In the genomic region with DNA sequence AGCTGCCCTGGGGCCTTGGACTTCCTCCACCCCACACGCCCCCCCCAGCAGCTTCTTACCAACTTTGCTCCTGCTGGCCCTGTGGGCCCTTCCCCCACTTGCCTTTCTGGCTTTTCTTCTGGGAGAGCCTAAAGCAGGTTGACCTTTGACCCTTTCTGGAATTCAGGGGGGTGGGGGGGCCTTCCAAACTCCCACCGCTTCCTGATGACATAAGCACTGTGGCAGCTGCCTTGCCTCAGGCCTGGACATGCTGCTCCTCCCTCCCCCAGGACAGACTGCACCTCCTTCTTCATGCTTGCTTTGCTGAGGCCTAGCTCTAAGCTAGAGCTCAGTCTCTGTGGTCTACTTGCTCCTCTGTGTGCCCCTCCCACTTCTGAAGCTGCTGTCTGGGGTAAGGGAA, we compare ENCODE assay signal across 8 mouse cellular contexts. TPM values are rescaled to one million over a fixed set of nuclear protein-coding genes. Genes with fewer than 3 reads are reported as not detected.
DNase-seq lines count a peak whose midpoint lies in the region; ATAC-seq and TF ChIP-seq lines count a peak whose summit lies in the region.

No protein-coding gene starts in this region.

- peaks cover 40% of the 10 kb centered on the region for H3K36me3 ChIP-seq in heart, postnatal 0 days (replicated peaks; ENCODE audit: control insufficient read depth, insufficient read depth, low read length)
- H3K36me3 ChIP-seq in limb, embryonic 15.5 days = peaks cover 61% of the 10 kb centered on the region

- DNase-seq in cerebellum, adult 11-12 months = peak; percentile 21
- DNase-seq in cerebellum, postnatal 4 days (ENCODE audit: low spot score in 2 of 2) = no peak
- DNase-seq in Patski (ENCODE audit: low read depth, low spot score) = peak; percentile 51
- DNase-seq in heart, postnatal 0 days (ENCODE audit: low spot score) = peak; percentile 58
- peak; percentile 97 for DNase-seq in yolk sac, embryonic 10.5 days (ENCODE audit: low spot score)
- no peak for DNase-seq in thymus, postnatal 14 days
- DNase-seq in spleen, adult 18-20 months = no peak

- POLR2A ChIA-PET in Patski (lab: Charles Lee) = interaction anchor here (0.6 to 2.3 kb wide), 9 partner anchors 9 to 349 kb away, joined by 3 to 12 read pairs (median 4); no protein-coding TSS in a partner anchor

- no peaks in the 10 kb centered on the region for H3K27me3 ChIP-seq in Patski
- no peaks in the 10 kb centered on the region for H3K27me3 ChIP-seq in heart, postnatal 0 days (ENCODE audit: control insufficient read depth, insufficient read depth, low read length)
- H3K27me3 ChIP-seq in limb, embryonic 15.5 days = no peaks in the 10 kb centered on the region

- in situ Hi-C loops in Patski (cut with MboI; ENCODE audit: low pct_unique_long_range_greater_than_20kb) = no loop called here

- no peak for TF ChIP-seq CTCF in Patski (IDR thresholded peaks at IDR 0.05)
- no peak for TF ChIP-seq CTCF in heart, postnatal 0 days (IDR thresholded peaks at IDR 0.05; ENCODE audit: low read depth)

- peaks cover 56% of the 10 kb centered on the region for H3K4me1 ChIP-seq in heart, postnatal 0 days (ENCODE audit: control insufficient read depth, insufficient read depth)
- peaks cover 60% of the 10 kb centered on the region for H3K4me1 ChIP-seq in limb, embryonic 15.5 days

- no peak overlapping the region for H3K4me3 ChIP-seq in heart, postnatal 0 days (ENCODE audit: low read depth, low read length)
- no peak overlapping the region for H3K4me3 ChIP-seq in limb, embryonic 15.5 days

- no peaks in the 10 kb centered on the region for H3K9me3 ChIP-seq in heart, postnatal 0 days (replicated peaks; ENCODE audit: control insufficient read depth, low read length)
- no peaks in the 10 kb centered on the region for H3K9me3 ChIP-seq in limb, embryonic 15.5 days

- 33% methylated on average over 2 of the region's 2 CpGs for WGBS in heart, postnatal 0 days
- WGBS in limb, embryonic 15.5 days = 37% methylated on average over 2 of the region's 2 CpGs

- no peak overlapping the region for H3K4me2 ChIP-seq in heart, postnatal 0 days (ENCODE audit: low read depth, low read length)
- no peak overlapping the region for H3K4me2 ChIP-seq in limb, embryonic 15.5 days

- H3K9ac ChIP-seq in heart, postnatal 0 days (replicated peaks; ENCODE audit: low read depth, low read length) = peak overlapping the region; percentile 37
- no peak overlapping the region for H3K9ac ChIP-seq in limb, embryonic 15.5 days

- peak; percentile 55 for ATAC-seq in Patski
- ATAC-seq in heart, postnatal 0 days (ENCODE audit: insufficient read depth, low read depth) = no peak
- ATAC-seq in limb, embryonic 15.5 days (ENCODE audit: insufficient number of reproducible peaks, low FRiP score, low TSS enrichment, low read depth) = no peak

- peak overlapping the region; percentile 74 for H3K27ac ChIP-seq in heart, postnatal 0 days (ENCODE audit: low read depth)
- peak overlapping the region; percentile 73 for H3K27ac ChIP-seq in limb, embryonic 15.5 days

- CTCF ChIA-PET in Patski (lab: Charles Lee) = interaction anchor here (1.4 to 2.9 kb wide), 4 partner anchors 13 to 25 kb away, joined by 3 to 10 read pairs (median 5); no protein-coding TSS in a partner anchor

- TF ChIP-seq EP300 in heart, postnatal 0 days (IDR thresholded peaks at IDR 0.05; ENCODE audit: low read depth) = peak; percentile 39; the same call in 1 of the 2 replicates

RNA-seq across cellular contexts. Expression of gene Ier5l, which starts 28.7 kb away (rescaled TPM):
- polyA plus RNA-seq in Patski (2021) = 70.7 TPM
- total RNA-seq in heart, postnatal 0 days (2014; rRNA removed; ENCODE audit: low replicate concordance) = 12.4 and 12.5 TPM in 2 replicates
- 0.94 and 1.2 TPM in 2 replicates for polyA plus RNA-seq in heart, postnatal 0 days (2015; fragmentation: Nextera tagmentation; extraction: Ambion mirVana)
- 1.9 and 2.1 TPM in 2 replicates for polyA plus RNA-seq in limb, embryonic 15.5 days (2015; fragmentation: Nextera tagmentation; extraction: Ambion mirVana)

RNA-seq across cellular contexts. Expression of gene Ptpa, which starts 29.5 kb away (rescaled TPM):
- polyA plus RNA-seq in Patski (2021) = 165 TPM
- 109 and 112 TPM in 2 replicates for total RNA-seq in heart, postnatal 0 days (2014; rRNA removed; ENCODE audit: low replicate concordance)
- polyA plus RNA-seq in heart, postnatal 0 days (2015; fragmentation: Nextera tagmentation; extraction: Ambion mirVana) = 92.4 TPM in 2 replicates
- polyA plus RNA-seq in limb, embryonic 15.5 days (2015; fragmentation: Nextera tagmentation; extraction: Ambion mirVana) = 137 and 149 TPM in 2 replicates

RNA-seq across cellular contexts. Expression of gene Crat, which starts 29.7 kb away (rescaled TPM):
- 86.1 TPM for polyA plus RNA-seq in Patski (2021)
- 351 and 413 TPM in 2 replicates for total RNA-seq in heart, postnatal 0 days (2014; rRNA removed; ENCODE audit: low replicate concordance)
- 263 and 266 TPM in 2 replicates for polyA plus RNA-seq in heart, postnatal 0 days (2015; fragmentation: Nextera tagmentation; extraction: Ambion mirVana)
- 23.9 and 37.6 TPM in 2 replicates for polyA plus RNA-seq in limb, embryonic 15.5 days (2015; fragmentation: Nextera tagmentation; extraction: Ambion mirVana)

RNA-seq across cellular contexts. Expression of gene Dolpp1, which starts 53.3 kb away (rescaled TPM):
- 15.4 TPM for polyA plus RNA-seq in Patski (2021)
- 40.6 and 56.4 TPM in 2 replicates for total RNA-seq in heart, postnatal 0 days (2014; rRNA removed; ENCODE audit: low replicate concordance)
- polyA plus RNA-seq in heart, postnatal 0 days (2015; fragmentation: Nextera tagmentation; extraction: Ambion mirVana) = 14.4 and 15.0 TPM in 2 replicates
- polyA plus RNA-seq in limb, embryonic 15.5 days (2015; fragmentation: Nextera tagmentation; extraction: Ambion mirVana) = 35.5 and 35.8 TPM in 2 replicates

Comparison
In these comparisons a context has a peak if more than half of its experiments do, and no peak if none do; other contexts are left out.
1. DNase-seq: peak in cerebellum, adult 11-12 months (single experiment), Patski (single experiment), heart, postnatal 0 days (single experiment) and yolk sac, embryonic 10.5 days (single experiment); none in cerebellum, postnatal 4 days (0 of 2), thymus, postnatal 14 days (single experiment) and spleen, adult 18-20 months (0 of 2).
2. RNA of gene Ier5l, which starts 28.7 kb away (polyA plus RNA-seq): 70.7 TPM in Patski (single experiment); 1.9 to 2.1 TPM in limb, embryonic 15.5 days and 0.94 to 1.2 TPM in heart, postnatal 0 days; every median in the first group is over 10 times any median in the second.